Mouse (Mus musculus) C2C12 (cell line): ENCODE measurements around the gene Zmym1.

Experiments used
- CEBPB ChIP-seq: IDR thresholded peaks from one replicate; pipeline ENCODE4 v1.6.1; 2011; ENCODE audit warnings: low read depth, mild to moderate bottlenecking, control low read depth, moderate library complexity
- CTCF ChIP-seq: IDR thresholded peaks from one replicate; pipeline ENCODE4 v1.5.1; 2011; ENCODE audit not compliant: control insufficient read depth, insufficient read depth, insufficient read length
- MAX ChIP-seq: IDR thresholded peaks from one replicate; pipeline ENCODE4 v1.6.1; 2011; ENCODE audit warnings: mild to moderate bottlenecking, control low read depth
- MYOD1 ChIP-seq: IDR thresholded peaks from one replicate; pipeline ENCODE4 v1.6.1; 2011; ENCODE audit warnings: low read depth; ENCODE audit not compliant: control insufficient read depth, insufficient read length
- MYOG ChIP-seq: IDR thresholded peaks from one replicate; pipeline ENCODE4 v1.6.1; 2011; ENCODE audit not compliant: control insufficient read depth, insufficient read length; ENCODE audit errors: extremely low read depth
- USF1 ChIP-seq: IDR thresholded peaks from one replicate; pipeline ENCODE4 v1.6.1; 2011; ENCODE audit warnings: low read depth, mild to moderate bottlenecking, control low read depth, moderate library complexity

- TF ChIP-seq CTCF, result no peak
- no peak for TF ChIP-seq MAX
- TF ChIP-seq USF1, result no peak
- TF ChIP-seq MYOG, result no peak
- TF ChIP-seq CEBPB, result no peak
- TF ChIP-seq MYOD1, result no peak
These were observed 6.3 kb downstream of the Zmym1 start for GRCm38 (mm10) chr4:127054522-127055198.
